Mouse (Mus musculus): ENCODE measurements around the gene Aadat. TPM values are rescaled to one million over a fixed set of nuclear protein-coding genes. Genes with fewer than 3 reads are reported as not detected.
"Not testable (repeated sequence)": the region's sequence is repeated elsewhere in the genome, so short reads cannot be mapped to it uniquely, and the experiment has no call there.

Aadat gene
- not detected in 2 replicates for total RNA-seq (2017)

GRCm38 (mm10) chr8:60505653-60506521 lies at the start of gene Aadat:
Aadat (plus strand) TSS chr8:60505932.
- peak; percentile 88 to 90 for ATAC-seq (replicated peaks in 1 of 2; ENCODE audit: insufficient read depth in 1 of 2, low FRiP score in 2 of 2, low TSS enrichment in 1 of 2, low read depth in 1 of 2, poor library complexity in 2 of 2, severe bottlenecking in 2 of 2)

GRCm38 (mm10) chr8:60466686-60467335 lies 38.9 kb upstream of the Aadat start:
- ATAC-seq (replicated peaks in 1 of 2; ENCODE audit: insufficient read depth in 1 of 2, low FRiP score in 2 of 2, low TSS enrichment in 1 of 2, low read depth in 1 of 2, poor library complexity in 2 of 2, severe bottlenecking in 2 of 2): peak; percentile 81 to 85

DNA sequence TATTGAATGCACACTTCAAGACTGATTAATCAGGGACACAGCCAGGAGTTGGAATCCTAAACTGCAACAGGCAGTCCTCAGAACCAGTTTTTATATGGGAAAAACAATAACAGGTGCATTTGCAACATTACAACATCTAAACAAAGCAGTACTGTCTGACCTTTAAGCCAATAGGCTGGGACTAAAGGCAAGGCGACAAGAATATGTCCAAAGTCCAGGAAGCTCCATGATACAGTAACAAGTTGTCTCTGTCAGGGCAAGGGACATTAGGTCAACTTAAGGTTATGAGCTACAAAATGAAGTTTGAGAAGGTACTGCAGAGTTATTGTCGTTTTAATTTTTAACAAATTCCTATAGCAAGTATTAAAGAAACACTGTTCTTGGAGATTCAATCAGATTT lies 15.6 kb upstream of the Aadat start:
- no peak for ATAC-seq (replicated peaks in 1 of 2; ENCODE audit: insufficient read depth in 1 of 2, low FRiP score in 2 of 2, low TSS enrichment in 1 of 2, low read depth in 1 of 2, poor library complexity in 2 of 2, severe bottlenecking in 2 of 2)

DNA sequence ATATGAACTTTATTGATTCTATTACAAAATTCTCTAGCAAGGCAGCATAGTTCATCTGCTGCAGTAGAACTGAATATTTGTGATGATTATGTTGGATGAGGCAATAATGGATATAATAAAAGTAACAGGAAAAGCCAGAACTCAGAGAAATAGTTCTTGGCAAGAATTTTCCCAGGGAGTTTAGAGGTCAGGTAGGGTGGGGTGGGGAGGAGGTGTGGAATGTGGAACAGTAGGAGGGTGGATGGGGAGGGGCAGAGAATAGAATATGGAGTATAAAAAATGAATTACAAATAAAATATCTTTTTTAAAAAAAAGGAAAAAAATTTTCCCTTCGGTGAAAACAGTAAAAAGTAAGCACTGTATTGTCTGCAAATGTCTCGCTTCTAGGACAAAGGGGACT lies 13.9 kb upstream of the Aadat start:
- ATAC-seq (replicated peaks in 1 of 2; ENCODE audit: insufficient read depth in 1 of 2, low FRiP score in 2 of 2, low TSS enrichment in 1 of 2, low read depth in 1 of 2, poor library complexity in 2 of 2, severe bottlenecking in 2 of 2): no peak

- ATAC-seq (replicated peaks in 1 of 2; ENCODE audit: insufficient read depth in 1 of 2, low FRiP score in 2 of 2, low TSS enrichment in 1 of 2, low read depth in 1 of 2, poor library complexity in 2 of 2, severe bottlenecking in 2 of 2): no peak
These were observed 13.3 kb upstream of the Aadat start for GRCm38 (mm10) chr8:60492471-60492870.

- no peak for ATAC-seq (replicated peaks in 1 of 2; ENCODE audit: insufficient read depth in 1 of 2, low FRiP score in 2 of 2, low TSS enrichment in 1 of 2, low read depth in 1 of 2, poor library complexity in 2 of 2, severe bottlenecking in 2 of 2)
These were observed 11.1 kb upstream of the Aadat start for GRCm38 (mm10) chr8:60494606-60495005.

- not testable (repeated sequence) for ATAC-seq (replicated peaks in 1 of 2; ENCODE audit: insufficient read depth in 1 of 2, low FRiP score in 2 of 2, low TSS enrichment in 1 of 2, low read depth in 1 of 2, poor library complexity in 2 of 2, severe bottlenecking in 2 of 2)
These were observed 10.7 kb upstream of the Aadat start for GRCm38 (mm10) chr8:60495046-60495445.

- ATAC-seq (replicated peaks in 1 of 2; ENCODE audit: insufficient read depth in 1 of 2, low FRiP score in 2 of 2, low TSS enrichment in 1 of 2, low read depth in 1 of 2, poor library complexity in 2 of 2, severe bottlenecking in 2 of 2): no peak
These were observed 2.6 kb upstream of the Aadat start, which contains the start of gene Gm10283 for GRCm38 (mm10) chr8:60503098-60503497. Gm10283 (minus strand) TSS chr8:60503198.

DNA sequence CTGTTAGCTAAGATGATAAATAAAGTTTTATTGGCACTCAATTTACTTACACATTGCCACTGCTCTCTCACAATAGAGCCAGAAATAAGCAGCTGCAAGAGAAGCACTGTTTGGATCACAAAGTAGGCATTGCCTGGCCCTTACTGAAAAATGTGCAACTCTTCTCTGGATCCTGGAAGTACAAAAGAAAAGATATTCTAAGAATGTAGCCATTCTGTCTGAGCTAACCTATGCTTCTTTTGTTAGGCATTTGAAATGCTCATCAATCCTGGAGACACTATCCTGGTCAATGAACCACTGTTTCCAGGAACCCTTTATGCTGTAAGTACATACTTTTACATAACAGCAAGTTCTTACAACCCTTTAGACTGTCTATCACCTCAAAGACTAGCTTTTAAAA lies 12.6 kb downstream of the Aadat start:
- ATAC-seq (replicated peaks in 1 of 2; ENCODE audit: insufficient read depth in 1 of 2, low FRiP score in 2 of 2, low TSS enrichment in 1 of 2, low read depth in 1 of 2, poor library complexity in 2 of 2, severe bottlenecking in 2 of 2): no peak

DNA sequence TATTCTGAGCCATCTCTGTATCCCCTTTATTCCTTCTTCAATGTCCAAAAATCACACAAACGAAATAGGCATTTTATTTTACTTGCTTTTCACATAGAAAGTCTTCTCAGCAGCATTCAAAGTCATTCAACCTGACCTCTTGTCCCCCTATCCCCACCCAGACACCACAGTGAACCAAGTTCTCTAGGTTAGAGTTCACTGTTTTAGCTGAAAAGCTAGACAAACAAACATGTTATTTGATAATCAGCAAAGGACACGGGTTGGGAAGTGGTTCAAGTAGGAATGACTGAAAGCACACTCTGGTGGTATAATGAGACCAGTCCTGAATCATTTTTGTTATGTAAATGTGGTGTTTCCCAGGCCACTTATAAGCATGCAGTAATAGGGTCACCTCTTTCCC lies 29.2 kb downstream of the Aadat start:
- no peak for ATAC-seq (replicated peaks in 1 of 2; ENCODE audit: insufficient read depth in 1 of 2, low FRiP score in 2 of 2, low TSS enrichment in 1 of 2, low read depth in 1 of 2, poor library complexity in 2 of 2, severe bottlenecking in 2 of 2)

DNA sequence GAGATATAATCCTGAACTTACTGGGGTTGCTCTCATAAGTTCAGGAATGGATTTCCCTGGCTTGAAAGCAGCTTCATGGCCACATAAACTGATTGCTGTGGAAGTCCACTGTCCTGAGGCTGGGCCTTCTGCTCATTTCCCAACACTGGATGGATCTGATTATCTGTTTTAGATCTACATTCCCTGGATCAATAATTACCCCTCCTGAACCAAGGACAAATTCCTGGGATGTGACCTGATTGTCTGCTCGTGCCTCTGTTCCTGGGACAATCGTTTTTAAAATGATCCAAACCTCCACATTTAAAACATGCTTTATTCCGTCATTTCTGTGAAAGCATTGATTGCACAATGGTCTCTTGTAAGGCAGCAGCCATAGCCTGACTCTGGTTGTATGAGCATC lies 61.1 kb downstream of the Aadat start:
- no peak for ATAC-seq (replicated peaks in 1 of 2; ENCODE audit: insufficient read depth in 1 of 2, low FRiP score in 2 of 2, low TSS enrichment in 1 of 2, low read depth in 1 of 2, poor library complexity in 2 of 2, severe bottlenecking in 2 of 2)

- no peak for ATAC-seq (replicated peaks in 1 of 2; ENCODE audit: insufficient read depth in 1 of 2, low FRiP score in 2 of 2, low TSS enrichment in 1 of 2, low read depth in 1 of 2, poor library complexity in 2 of 2, severe bottlenecking in 2 of 2)
These were observed 71.5 kb downstream of the Aadat start for GRCm38 (mm10) chr8:60577231-60577630.

GRCm38 (mm10) chr8:60583369-60583768 lies 77.6 kb downstream of the Aadat start:
- no peak for ATAC-seq (replicated peaks in 1 of 2; ENCODE audit: insufficient read depth in 1 of 2, low FRiP score in 2 of 2, low TSS enrichment in 1 of 2, low read depth in 1 of 2, poor library complexity in 2 of 2, severe bottlenecking in 2 of 2)

- ATAC-seq (replicated peaks in 1 of 2; ENCODE audit: insufficient read depth in 1 of 2, low FRiP score in 2 of 2, low TSS enrichment in 1 of 2, low read depth in 1 of 2, poor library complexity in 2 of 2, severe bottlenecking in 2 of 2): not testable (repeated sequence)
These were observed 85.8 kb downstream of the Aadat start for GRCm38 (mm10) chr8:60591352-60592105.

GRCm38 (mm10) chr8:60594761-60595160 lies 89.0 kb downstream of the Aadat start:
- peak; percentile 42 to 73; a peak in 3 of 4 replicates for ATAC-seq (replicated peaks in 1 of 2; ENCODE audit: insufficient read depth in 1 of 2, low FRiP score in 2 of 2, low TSS enrichment in 1 of 2, low read depth in 1 of 2, poor library complexity in 2 of 2, severe bottlenecking in 2 of 2)

Data from hematopoietic stem cell, adult 5-6 weeks (primary cell).